Mouse (Mus musculus): ENCODE results near the gene Gm29289. TPM values are rescaled to one million over a fixed set of nuclear protein-coding genes. Genes with fewer than 3 reads are reported as not detected.

The Gm29289 gene
- polyA plus RNA-seq (2012; rRNA removed) = not detected in 2 replicates

GRCm38 (mm10) chrY:2932282-2932681 is at the start of gene Gm29289:
Gene Gm29289, plus strand, starts transcription at chrY:2932582.

GRCm38 (mm10) chrY:2900689-2901088 is 31.7 kb upstream of the Gm29289 start, which contains the start of gene Gm10352:
Gene Gm10352, plus strand, starts transcription at chrY:2900989.

Other genes starting within 250 kb of the Gm29289 start
- not detected in 2 replicates for gene H2al2b, start 211.9 kb upstream of the Gm29289 start, polyA plus RNA-seq (2012; rRNA removed)
- gene Gm4064, start 136.4 kb upstream of the Gm29289 start, polyA plus RNA-seq (2012; rRNA removed) = not detected in 2 replicates
- gene Rbmy, start 101.9 kb upstream of the Gm29289 start, polyA plus RNA-seq (2012; rRNA removed) = not detected in 2 replicates
- not detected in 2 replicates for gene Gm10256, start 101.9 kb upstream of the Gm29289 start, polyA plus RNA-seq (2012; rRNA removed)
- not detected in 2 replicates for gene Gm10352, start 31.6 kb upstream of the Gm29289 start, polyA plus RNA-seq (2012; rRNA removed)